Mouse (Mus musculus) embryonic facial prominence, embryonic 10.5 days (tissue): Measurements from ENCODE around the gene Gatb. TPM values are rescaled to one million over a fixed set of nuclear protein-coding genes. Genes with fewer than 3 reads are reported as not detected.

Experiments
- DNase-seq: peaks from one replicate; pipeline ENCODE4 v3.0.0-alpha.2; 2017; ENCODE audit warnings: low spot score
- H3K27ac ChIP-seq: fragments of 300-500 bp; sonication (generic); replicated peaks from 2 replicates; pipeline ENCODE4 v1.5.1; 2016; ENCODE audit warnings: mild to moderate bottlenecking
- H3K27me3 ChIP-seq: fragments of 300-500 bp; sonication (generic); replicated peaks from 2 replicates; pipeline ENCODE4 v1.6.1; 2016; ENCODE audit warnings: low read depth, mild to moderate bottlenecking; ENCODE audit not compliant: poor library complexity, severe bottlenecking
- H3K36me3 ChIP-seq: fragments of 300-500 bp; sonication (generic); replicated peaks from 2 replicates; pipeline ENCODE4 v1.6.1; 2016; ENCODE audit warnings: mild to moderate bottlenecking, moderate library complexity
- H3K4me1 ChIP-seq: fragments of 300-500 bp; sonication (generic); 2 replicates; pipeline ENCODE4 v1.6.1; 2016
- H3K4me3 ChIP-seq: fragments of 300-500 bp; sonication (generic); 2 replicates; pipeline ENCODE4 v1.5.1; 2016; ENCODE audit warnings: mild to moderate bottlenecking, moderate library complexity
- H3K9me3 ChIP-seq: fragments of 300-500 bp; sonication (generic); 2 replicates; pipeline ENCODE4 v1.6.1; 2016; ENCODE audit warnings: mild to moderate bottlenecking
- WGBS: fragments of 180-500 bp; shearing (Covaris S2); methylation state at CpG from one replicate; pipeline ENCODE4 v1.1.7; 2016; 5-methylcytosine and 5-hydroxymethylcytosine counted together
- polyA plus RNA-seq: library from polyadenylated mRNA; unstranded; fragments of >200 nt; fragmentation: Nextera tagmentation; extraction: Ambion mirVana; gene quantifications from 2 replicates; pipeline ENCODE4 v1.2.1, GENCODE M21; 2016

The Gatb gene
- polyA plus RNA-seq: 26.8 and 28.3 TPM in 2 replicates

DNA sequence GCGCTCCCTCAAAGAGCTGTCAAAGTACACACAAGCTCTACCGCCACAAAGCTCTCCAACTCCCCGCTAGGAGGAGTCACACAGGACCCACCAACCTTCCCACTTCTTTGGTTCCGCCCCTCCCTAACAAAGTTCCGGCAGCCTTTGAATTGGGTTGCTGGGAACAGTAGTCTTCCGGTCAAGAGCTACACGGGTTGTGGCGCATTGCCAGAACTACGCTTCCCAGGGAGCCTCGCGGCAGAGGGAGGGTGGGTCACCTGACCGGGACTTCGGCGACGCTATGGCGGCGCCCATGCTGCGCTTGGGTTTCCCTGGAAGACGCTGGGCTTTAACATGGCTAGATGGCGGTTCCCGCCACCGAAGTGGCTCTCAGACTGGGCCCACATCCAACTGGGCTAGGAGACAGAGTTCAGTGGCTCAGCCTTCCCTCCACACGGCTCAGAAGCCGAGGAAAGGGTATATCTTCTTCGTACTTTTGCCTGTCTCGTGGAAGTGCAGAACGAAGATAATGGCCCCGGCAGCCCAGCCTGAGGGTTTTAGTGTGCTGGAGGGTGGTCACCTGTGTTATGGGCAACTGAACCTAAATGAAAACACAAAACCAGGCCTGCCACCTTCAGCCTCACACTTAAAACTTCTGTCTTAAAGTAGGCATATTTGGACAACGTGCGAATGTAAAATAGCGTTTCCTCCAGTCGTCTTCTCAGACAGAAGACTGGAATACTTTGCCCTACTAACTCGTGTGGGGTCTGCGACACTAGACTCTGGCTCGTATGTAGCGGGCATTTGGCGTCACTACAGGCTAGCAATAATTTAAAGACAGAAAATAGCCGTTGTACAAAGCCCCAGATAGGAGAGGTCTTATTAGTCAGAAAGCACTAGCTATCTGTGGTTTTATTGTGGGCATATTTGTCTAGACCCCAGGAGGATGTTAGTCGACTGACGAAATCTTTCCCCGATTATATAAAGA lies at the start of gene Gatb:
TSS of gene Gatb (plus strand) at position 256 of the 967 bp plus-strand sequence.
- Histone ChIP-seq H3K9me3 (no peaks in the 10 kb centered on the region), H3K27ac (peak within 1 kb of the TSS; percentile 93), H3K36me3 (no peaks in the 10 kb centered on the region), H3K4me1 (peaks cover 8% of the 10 kb centered on the region; the same call in 1 of the 2 replicates), H3K4me3 (peak within 1 kb of the TSS; percentile 83), H3K27me3 (no peaks in the 10 kb centered on the region)
- peak; percentile 96 for DNase-seq
- 3% methylated on average over 41 of the region's 41 CpGs for WGBS

DNA sequence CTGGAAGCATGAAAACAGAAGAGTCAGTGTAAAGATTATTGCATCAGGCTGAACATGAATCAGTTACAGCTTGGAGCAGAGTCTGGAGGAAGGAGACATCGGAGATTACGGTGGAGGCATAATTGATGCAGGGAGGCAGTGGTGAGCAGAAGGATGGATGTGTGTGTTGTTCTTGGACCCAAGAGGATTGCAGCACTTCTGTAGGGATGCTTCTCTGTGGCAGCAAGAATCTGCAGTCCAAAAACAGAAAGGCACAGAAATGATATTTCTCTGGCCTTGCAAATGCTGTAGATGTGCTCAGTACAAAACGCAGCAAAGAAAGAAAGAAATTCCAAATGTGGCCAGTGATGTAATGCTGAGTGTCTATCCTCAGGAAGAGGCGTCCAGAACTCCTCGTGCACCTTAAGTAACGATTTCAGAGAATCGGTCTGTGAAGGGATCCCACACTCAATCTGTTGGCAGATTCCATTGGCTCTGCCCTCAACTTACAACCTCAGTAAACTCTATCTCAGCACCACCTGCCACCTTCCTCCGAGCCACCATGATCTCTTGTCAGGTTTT lies 43.2 kb upstream of the Gatb start:
- Histone ChIP-seq H3K9me3 (no peaks in the 10 kb centered on the region), H3K36me3 (no peaks in the 10 kb centered on the region), H3K4me1 (peaks cover 6% of the 10 kb centered on the region; the same call in 1 of the 2 replicates), H3K27me3 (no peaks in the 10 kb centered on the region), H3K27ac (no peak overlapping the region), H3K4me3 (no peak overlapping the region)
- 88% methylated on average over 8 of the region's 8 CpGs for whole genome bisulfite sequencing
- no peak for DNase-seq

DNA sequence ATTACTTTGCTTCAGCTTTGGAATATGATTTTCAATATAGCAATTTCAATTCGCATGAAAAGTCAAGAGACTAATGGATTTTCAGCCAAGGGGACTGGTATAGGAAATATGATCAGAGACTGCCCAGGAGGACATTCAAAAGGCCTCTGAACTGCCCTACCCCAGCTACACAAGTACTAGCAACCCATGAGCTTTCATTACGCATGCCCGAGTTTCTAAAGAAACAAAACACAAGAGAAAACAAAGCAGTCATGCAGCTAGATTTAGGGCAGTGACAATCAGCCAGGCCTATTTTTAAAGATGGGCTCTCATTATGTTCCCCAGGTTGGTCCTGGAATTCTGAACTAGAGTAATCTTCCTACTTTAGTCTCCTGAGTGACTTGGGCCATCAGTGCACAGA lies 41.5 kb upstream of the Gatb start:
- no peaks in the 10 kb centered on the region for H3K27me3 ChIP-seq
- H3K4me1 ChIP-seq: peaks cover 16% of the 10 kb centered on the region
- no peaks in the 10 kb centered on the region for H3K36me3 ChIP-seq
- no peak overlapping the region for H3K27ac ChIP-seq
- H3K4me3 ChIP-seq: no peak overlapping the region
- no peaks in the 10 kb centered on the region for H3K9me3 ChIP-seq
- 75% methylated on average over 3 of the region's 3 CpGs for WGBS
- DNase-seq: no peak

DNA sequence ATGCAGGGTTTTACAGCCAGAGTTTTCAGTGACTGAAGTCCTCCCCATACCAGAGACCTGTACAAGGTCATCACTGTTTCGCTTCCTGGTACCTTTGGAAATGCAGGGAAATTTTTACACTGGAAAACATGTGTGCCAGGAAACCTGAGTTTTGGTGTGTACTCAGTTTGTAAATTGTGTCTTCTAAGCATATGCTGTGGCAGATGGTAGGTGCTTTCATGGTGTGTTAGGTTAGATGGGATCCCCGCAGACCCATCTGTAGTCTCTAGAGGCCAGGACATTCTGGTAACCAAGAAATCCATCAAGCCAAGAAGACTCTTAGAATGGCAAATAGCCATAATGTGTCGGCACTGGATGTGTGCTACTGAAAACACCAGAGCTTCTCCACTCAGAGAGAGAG lies 38.9 kb upstream of the Gatb start:
- no peak overlapping the region for H3K4me3 ChIP-seq
- no peaks in the 10 kb centered on the region for H3K9me3 ChIP-seq
- no peaks in the 10 kb centered on the region for H3K36me3 ChIP-seq
- no peak overlapping the region for H3K27ac ChIP-seq
- WGBS: 88% methylated on average over 3 of the region's 3 CpGs
- peaks cover 16% of the 10 kb centered on the region for H3K4me1 ChIP-seq
- no peaks in the 10 kb centered on the region for H3K27me3 ChIP-seq
- DNase-seq: no peak

DNA sequence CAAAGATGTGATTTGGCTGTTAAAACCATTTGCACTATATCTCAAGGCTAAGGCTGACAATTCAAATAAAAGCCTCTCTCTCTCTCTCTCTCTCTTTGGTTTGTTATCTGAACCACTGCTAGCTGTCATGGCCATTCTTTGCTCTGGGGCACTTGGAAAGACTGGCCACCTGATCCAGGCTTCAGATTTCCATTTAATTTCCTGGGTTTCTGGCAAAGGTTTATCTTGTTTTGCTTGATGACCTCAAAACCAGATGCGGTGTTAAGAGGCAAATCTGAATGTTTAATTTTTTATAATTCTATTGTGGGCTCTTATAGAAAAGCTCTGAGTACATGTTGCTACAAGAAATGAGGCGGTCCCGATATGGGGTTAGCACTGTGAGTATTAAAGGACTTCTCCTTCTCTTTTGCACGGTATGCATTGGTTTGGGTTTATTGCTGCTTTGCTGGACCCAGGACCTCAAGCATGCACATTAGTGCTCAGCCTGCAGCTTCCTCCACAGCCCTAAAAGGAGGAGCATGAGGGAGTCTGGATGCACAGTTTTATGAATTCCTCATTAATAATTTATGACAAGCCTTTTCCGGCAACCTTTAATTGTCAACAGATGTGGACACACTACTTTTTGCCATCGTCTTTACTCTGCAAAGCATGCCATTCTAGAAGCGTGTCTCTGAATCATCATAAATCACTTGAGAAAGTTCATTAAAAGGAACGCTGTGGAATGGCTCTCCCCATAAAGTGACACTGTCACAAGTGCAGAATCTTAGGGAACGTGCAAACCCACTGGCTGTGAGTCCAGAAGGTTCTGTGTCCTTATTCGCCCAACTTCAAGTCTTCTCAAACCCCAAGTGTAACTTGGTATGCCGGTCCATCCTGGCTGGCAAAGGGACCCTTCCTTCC lies 38.0 kb upstream of the Gatb start:
- no peak for DNase-seq
- 81% methylated on average over 11 of the region's 11 CpGs for WGBS
- no peaks in the 10 kb centered on the region for H3K9me3 ChIP-seq
- H3K27ac ChIP-seq: no peak overlapping the region; the same call in 1 of the 2 replicates
- H3K4me1 ChIP-seq: peaks cover 16% of the 10 kb centered on the region
- H3K4me3 ChIP-seq: no peak overlapping the region
- H3K27me3 ChIP-seq: no peaks in the 10 kb centered on the region
- H3K36me3 ChIP-seq: no peaks in the 10 kb centered on the region

DNA sequence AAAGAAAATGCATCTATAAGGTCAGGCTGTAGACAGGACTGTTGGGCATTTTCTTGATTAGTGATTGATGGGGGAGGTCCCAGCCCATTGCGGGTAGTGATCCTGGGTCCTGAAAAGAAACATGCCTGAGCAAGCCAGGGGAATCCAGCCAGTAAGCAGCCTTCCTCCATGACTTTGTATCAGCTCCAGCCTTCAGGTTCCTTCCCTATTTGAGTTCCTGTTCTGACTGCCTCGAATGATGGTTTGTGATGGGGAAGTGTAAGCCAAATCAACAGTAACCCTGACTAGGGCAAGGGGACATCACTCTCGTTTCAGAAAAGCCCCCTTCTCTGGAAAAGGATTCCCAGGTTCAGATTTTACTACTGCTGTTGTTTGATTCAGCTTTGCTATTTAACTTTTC lies 31.2 kb upstream of the Gatb start:
- Histone ChIP-seq H3K27ac (no peak overlapping the region), H3K36me3 (no peaks in the 10 kb centered on the region), H3K27me3 (no peaks in the 10 kb centered on the region), H3K9me3 (no peaks in the 10 kb centered on the region), H3K4me3 (no peak overlapping the region), H3K4me1 (no peaks in the 10 kb centered on the region)
- WGBS: 74% methylated on average over 3 of the region's 3 CpGs
- no peak for DNase-seq

DNA sequence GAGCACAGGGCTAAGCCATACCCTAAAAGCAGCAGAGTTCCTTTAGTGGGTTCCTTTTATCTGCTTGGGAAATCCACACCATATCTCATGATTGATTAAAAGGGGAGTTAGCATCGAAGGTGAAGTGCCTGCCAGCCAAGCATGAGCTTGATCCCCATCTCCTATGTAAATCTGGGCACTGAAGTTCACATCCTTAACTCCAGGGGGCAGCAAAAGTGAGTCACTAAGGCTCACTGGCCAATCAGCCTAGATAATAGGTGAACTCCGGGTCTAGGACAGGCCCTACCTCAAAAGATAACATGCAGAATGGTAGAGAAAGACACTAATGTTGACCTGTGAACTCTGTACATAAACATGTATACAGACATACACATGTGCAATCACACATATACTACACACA lies 30.3 kb upstream of the Gatb start:
- no peaks in the 10 kb centered on the region for H3K9me3 ChIP-seq
- no peak overlapping the region for H3K27ac ChIP-seq
- peak; percentile 15 for DNase-seq
- H3K36me3 ChIP-seq: no peaks in the 10 kb centered on the region
- H3K27me3 ChIP-seq: no peaks in the 10 kb centered on the region
- H3K4me1 ChIP-seq: no peaks in the 10 kb centered on the region
- 64% methylated on average over 2 of the region's 2 CpGs for WGBS
- H3K4me3 ChIP-seq: no peak overlapping the region

DNA sequence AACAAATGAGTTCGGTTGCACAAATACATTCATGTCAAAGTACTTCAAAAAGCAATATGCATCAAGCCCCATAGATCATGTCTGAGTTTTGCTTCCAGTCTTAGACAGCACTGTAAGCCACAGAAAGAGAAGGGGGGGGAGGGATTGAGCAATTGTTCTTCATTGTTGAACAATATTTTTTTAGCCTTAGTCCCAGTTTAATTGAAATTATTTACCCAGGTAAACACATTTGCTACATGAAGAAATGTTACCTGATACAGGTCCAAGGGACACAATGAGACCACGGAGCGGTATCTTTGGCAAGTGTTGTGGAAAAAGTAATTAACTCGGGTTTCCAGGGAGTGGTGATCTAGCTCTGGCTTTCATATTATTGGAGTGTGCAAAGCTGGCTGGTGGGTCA lies 23.6 kb upstream of the Gatb start:
- H3K4me1 ChIP-seq: no peaks in the 10 kb centered on the region
- DNase-seq: no peak
- 82% methylated on average over 4 of the region's 4 CpGs for WGBS
- H3K4me3 ChIP-seq: no peak overlapping the region
- no peaks in the 10 kb centered on the region for H3K27me3 ChIP-seq
- no peaks in the 10 kb centered on the region for H3K36me3 ChIP-seq
- H3K9me3 ChIP-seq: no peaks in the 10 kb centered on the region
- no peak overlapping the region for H3K27ac ChIP-seq

DNA sequence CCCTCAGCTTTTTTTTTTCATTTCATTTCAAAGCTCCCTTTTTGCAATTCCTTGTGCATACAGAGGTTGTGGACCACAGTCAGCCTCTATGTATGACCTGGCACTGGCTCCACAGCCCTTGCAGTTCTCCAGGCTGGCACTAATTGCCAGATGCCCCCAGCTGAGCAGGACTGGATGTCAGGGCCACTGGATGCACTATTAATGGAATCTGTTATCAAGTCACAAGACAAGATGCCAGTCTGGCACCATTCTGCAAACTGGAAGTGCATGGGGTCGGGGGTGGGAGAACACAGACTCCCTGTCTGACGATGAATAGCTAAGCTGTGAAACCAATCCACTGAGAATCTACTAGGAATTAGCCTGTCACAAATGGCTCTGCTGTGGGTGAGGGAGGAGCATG lies 22.6 kb upstream of the Gatb start:
- H3K36me3 ChIP-seq: no peaks in the 10 kb centered on the region
- no peak overlapping the region for H3K4me3 ChIP-seq
- no peak overlapping the region for H3K27ac ChIP-seq
- H3K27me3 ChIP-seq: no peaks in the 10 kb centered on the region
- 78% methylated on average over 2 of the region's 2 CpGs for WGBS
- no peaks in the 10 kb centered on the region for H3K9me3 ChIP-seq
- no peaks in the 10 kb centered on the region for H3K4me1 ChIP-seq
- no peak for DNase-seq

DNA sequence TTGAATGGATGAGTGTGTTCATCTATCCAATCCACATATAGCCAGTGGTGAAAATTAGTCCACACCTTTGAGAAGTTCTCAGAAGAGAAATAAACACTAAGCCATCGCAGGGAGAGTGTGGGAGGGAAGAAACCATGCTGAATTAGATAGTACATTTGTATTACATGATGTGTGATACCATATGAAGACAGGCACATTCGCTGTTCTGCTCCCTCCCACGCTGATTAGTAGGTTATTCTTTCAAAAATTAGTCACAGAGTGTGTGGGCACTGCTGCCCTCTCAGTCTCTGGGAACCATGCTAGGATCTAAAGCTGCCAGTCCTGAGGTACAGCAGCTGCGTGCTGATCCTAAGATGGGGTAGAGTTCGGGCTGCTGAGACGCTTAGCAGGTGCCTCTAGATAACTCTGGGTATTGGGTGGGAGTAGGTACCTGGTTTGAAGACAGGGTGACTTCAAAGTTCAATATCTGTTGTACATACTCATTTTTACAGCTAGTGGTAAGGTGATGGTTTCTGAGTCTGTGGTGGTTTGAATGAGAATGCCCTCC lies 20.1 kb upstream of the Gatb start:
- H3K36me3 ChIP-seq: no peaks in the 10 kb centered on the region
- no peak for DNase-seq
- no peaks in the 10 kb centered on the region for H3K27me3 ChIP-seq
- H3K9me3 ChIP-seq: no peaks in the 10 kb centered on the region
- no peaks in the 10 kb centered on the region for H3K4me1 ChIP-seq
- no peak overlapping the region for H3K4me3 ChIP-seq
- no peak overlapping the region for H3K27ac ChIP-seq
- WGBS: 88% methylated on average over 6 of the region's 6 CpGs

DNA sequence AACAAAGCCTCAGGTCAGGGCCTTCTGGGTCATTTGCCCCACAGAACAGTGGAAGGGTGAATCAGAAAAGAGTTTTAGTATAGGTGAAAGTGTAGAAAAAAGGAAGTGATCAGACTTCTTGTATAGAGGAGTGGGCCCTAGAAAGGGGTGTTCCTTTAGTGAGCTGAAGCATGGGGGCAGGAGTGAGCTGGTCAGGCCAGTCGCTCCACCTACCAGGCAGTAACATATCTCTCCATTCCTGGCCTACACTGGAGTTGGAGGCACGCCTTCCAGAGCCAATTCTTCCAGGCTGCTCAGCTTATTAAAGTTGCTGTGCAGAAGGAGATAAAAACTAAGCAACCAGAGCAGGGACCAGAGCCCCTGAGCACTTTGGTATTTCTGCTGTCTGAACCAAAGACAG lies 9.3 kb upstream of the Gatb start:
- DNase-seq: no peak
- Histone ChIP-seq H3K4me1 (no peaks in the 10 kb centered on the region), H3K36me3 (no peaks in the 10 kb centered on the region), H3K9me3 (no peaks in the 10 kb centered on the region), H3K27me3 (no peaks in the 10 kb centered on the region), H3K27ac (no peak overlapping the region), H3K4me3 (no peak overlapping the region)
- WGBS: 60% methylated on average over 2 of the region's 2 CpGs

DNA sequence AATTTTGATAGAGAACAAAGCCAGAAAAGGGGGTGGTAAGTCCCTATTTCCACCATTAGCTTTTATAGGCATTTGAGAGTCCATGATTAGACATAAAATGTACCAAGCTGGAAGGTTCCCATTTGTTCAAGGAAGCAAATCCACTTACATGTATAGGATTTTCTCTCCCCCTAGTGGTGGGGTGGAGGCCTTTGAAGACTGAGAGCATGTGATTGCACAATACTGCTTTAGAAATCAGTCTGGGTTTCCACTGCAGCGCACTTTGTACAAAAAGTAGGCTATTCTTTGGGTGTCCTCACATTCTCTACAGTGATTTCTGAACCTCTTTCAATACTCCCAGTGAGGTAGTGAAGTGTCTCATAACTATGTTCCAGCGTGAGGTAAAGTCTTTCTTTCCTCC lies 2.6 kb upstream of the Gatb start:
- Histone ChIP-seq H3K27me3 (no peaks in the 10 kb centered on the region), H3K4me3 (no peak overlapping the region), H3K36me3 (no peaks in the 10 kb centered on the region), H3K9me3 (no peaks in the 10 kb centered on the region), H3K27ac (no peak overlapping the region), H3K4me1 (peaks cover 8% of the 10 kb centered on the region; the same call in 1 of the 2 replicates)
- WGBS: 65% methylated on average over 2 of the region's 2 CpGs
- peak; percentile 54 for DNase-seq
